In genomic region chr7:66080231-66080613, GRCm38 (mm10) we compare ENCODE assay signal across 8 mouse cellular contexts. TPM values are rescaled to one million over a fixed set of nuclear protein-coding genes. Genes with fewer than 3 reads are reported as not detected.
A peak's percentile ranks its signal among the peaks of the same experiment; 100 is the strongest.
DNase-seq lines count a peak whose midpoint lies in the region; ATAC-seq and TF ChIP-seq lines count a peak whose summit lies in the region.

No protein-coding gene starts in this region.

- DNase-seq in heart, postnatal 14 days = no peak
- DNase-seq in MEL (ENCODE audit: low read depth, low spot score) = peak; percentile 51
- DNase-seq in frontal cortex, adult 2 months (ENCODE audit: extremely low spot score in 1 of 2, low spot score in 1 of 2) = no peak
- no peak for DNase-seq in gastrocnemius, postnatal 10 days
- DNase-seq in adrenal gland, adult 18-20 months (ENCODE audit: low spot score in 2 of 2) = no peak

- peaks cover 5% of the 10 kb centered on the region for H3K79me2 ChIP-seq in MEL (ENCODE audit: control insufficient read depth, insufficient read depth, low read length, poor library complexity)

- H3K27me3 ChIP-seq in heart, embryonic 13.5 days (replicated peaks) = no peaks in the 10 kb centered on the region
- H3K27me3 ChIP-seq in MEL (ENCODE audit: control insufficient read depth in 1 of 2, insufficient read depth in 2 of 2, low read length in 2 of 2) = no peaks in the 10 kb centered on the region
- H3K27me3 ChIP-seq in forebrain, embryonic 15.5 days = no peaks in the 10 kb centered on the region
- no peaks in the 10 kb centered on the region for H3K27me3 ChIP-seq in liver, embryonic 16.5 days (ENCODE audit: control insufficient read depth, insufficient read depth, low read depth, low read length)

- peak overlapping the region; percentile 84 for H3K27ac ChIP-seq in heart, embryonic 13.5 days (replicated peaks)
- no peak overlapping the region; the same call in 1 of the 2 replicates for H3K27ac ChIP-seq in MEL (ENCODE audit: control insufficient read depth, low read depth, low read length)
- H3K27ac ChIP-seq in forebrain, embryonic 15.5 days (replicated peaks) = peak overlapping the region; percentile 75; the same call in 1 of the 2 replicates
- H3K27ac ChIP-seq in liver, embryonic 16.5 days (ENCODE audit: low read length) = no peak overlapping the region

- peak overlapping the region; percentile 90 for H3K9ac ChIP-seq in heart, embryonic 13.5 days
- H3K9ac ChIP-seq in MEL (ENCODE audit: control insufficient read depth, low read depth, low read length, poor library complexity, severe bottlenecking) = peak overlapping the region; percentile 76
- H3K9ac ChIP-seq in forebrain, embryonic 15.5 days (replicated peaks) = peak overlapping the region; percentile 77
- peak overlapping the region; percentile 78 for H3K9ac ChIP-seq in liver, embryonic 16.5 days (ENCODE audit: low read depth, low read length)

- WGBS in heart, embryonic 13.5 days = 43% methylated on average over 5 of the region's 5 CpGs
- WGBS in forebrain, embryonic 15.5 days = 40% methylated on average over 5 of the region's 5 CpGs
- WGBS in liver, embryonic 16.5 days (ENCODE audit: insufficient replicate concordance) = 29% methylated on average over 5 of the region's 5 CpGs

- H3K4me3 ChIP-seq in heart, embryonic 13.5 days = peak overlapping the region; percentile 88
- H3K4me3 ChIP-seq in MEL (ENCODE audit: control insufficient read depth in 1 of 2, insufficient read depth in 1 of 2, low read depth in 2 of 2, low read length in 2 of 2) = peak overlapping the region; percentile 78 to 84
- peak overlapping the region; percentile 68 for H3K4me3 ChIP-seq in forebrain, embryonic 15.5 days
- peak overlapping the region; percentile 85 for H3K4me3 ChIP-seq in liver, embryonic 16.5 days (ENCODE audit: low read depth, low read length)

- TF ChIP-seq RAD21 in MEL (IDR thresholded peaks at IDR 0.05; ENCODE audit: low read depth, low read length) = no peak

- H3K4me1 ChIP-seq in heart, embryonic 13.5 days = peaks cover 30% of the 10 kb centered on the region
- H3K4me1 ChIP-seq in MEL (ENCODE audit: control insufficient read depth in 1 of 2, insufficient read depth in 2 of 2, low read length in 2 of 2) = peaks cover 0 to 2% of the 10 kb centered on the region in 2 experiments; a peak in 1 of 4 replicates
- peaks cover 30% of the 10 kb centered on the region for H3K4me1 ChIP-seq in forebrain, embryonic 15.5 days
- peaks cover 19% of the 10 kb centered on the region for H3K4me1 ChIP-seq in liver, embryonic 16.5 days (ENCODE audit: control insufficient read depth, low read depth, low read length)

- TF ChIP-seq POLR2A in MEL (IDR thresholded peaks at IDR 0.05; ENCODE audit: control insufficient read depth in 1 of 2, insufficient read depth in 1 of 2, low read depth in 1 of 2, low read length in 2 of 2, poor library complexity in 1 of 2) = no peak

- no peak for ATAC-seq in heart, embryonic 13.5 days (ENCODE audit: extremely low read depth, insufficient number of reproducible peaks, low FRiP score, low TSS enrichment)
- no peak for ATAC-seq in forebrain, embryonic 15.5 days (replicated peaks)
- ATAC-seq in liver, embryonic 16.5 days (ENCODE audit: low read depth) = no peak

- H3K9me3 ChIP-seq in heart, embryonic 13.5 days = no peaks in the 10 kb centered on the region
- no peaks in the 10 kb centered on the region for H3K9me3 ChIP-seq in MEL (replicated peaks; ENCODE audit: insufficient read depth, low read length)
- H3K9me3 ChIP-seq in forebrain, embryonic 15.5 days = no peaks in the 10 kb centered on the region
- no peaks in the 10 kb centered on the region for H3K9me3 ChIP-seq in liver, embryonic 16.5 days (replicated peaks; ENCODE audit: control insufficient read depth, low read length)

- no peak; a peak in 1 of 6 replicates for TF ChIP-seq CTCF in MEL (IDR thresholded peaks at IDR 0.05 in 2 of 3, conservative IDR thresholded peaks at IDR 0.05 in 1 of 3; ENCODE audit: control insufficient read depth in 1 of 3, insufficient read depth in 1 of 3, low read depth in 2 of 3, low read length in 3 of 3, poor library complexity in 1 of 3, severe bottlenecking in 1 of 3)

- no peak for TF ChIP-seq EP300 in MEL (IDR thresholded peaks at IDR 0.05; ENCODE audit: low read depth in 1 of 2, low read length in 2 of 2)

- intact Hi-C loops in heart, postnatal 14 days (cut with DNase I) = no loop called here

- H3K4me2 ChIP-seq in heart, embryonic 13.5 days = peak overlapping the region; percentile 93
- H3K4me2 ChIP-seq in forebrain, embryonic 15.5 days (replicated peaks) = peak overlapping the region; percentile 80
- H3K4me2 ChIP-seq in liver, embryonic 16.5 days (ENCODE audit: low read depth, low read length) = peak overlapping the region; percentile 93

- peaks cover 60% of the 10 kb centered on the region for H3K36me3 ChIP-seq in heart, embryonic 13.5 days
- peaks cover 10 to 14% of the 10 kb centered on the region in 2 experiments for H3K36me3 ChIP-seq in MEL (ENCODE audit: control insufficient read depth in 1 of 2, insufficient read depth in 2 of 2, low read length in 2 of 2)
- peaks cover 41% of the 10 kb centered on the region for H3K36me3 ChIP-seq in forebrain, embryonic 15.5 days
- peaks cover 13% of the 10 kb centered on the region for H3K36me3 ChIP-seq in liver, embryonic 16.5 days (ENCODE audit: control insufficient read depth, insufficient read depth)

TF ChIP-seq in MEL, 35 proteins besides CTCF, POLR2A, EP300 and RAD21:
- TF ChIP-seq ZNF384 (IDR thresholded peaks at IDR 0.05; ENCODE audit: low read depth, low read length) (peak; percentile 74), MEF2A (IDR thresholded peaks at IDR 0.05; ENCODE audit: extremely low read depth, insufficient replicate concordance, low read depth, low read length, poor library complexity, severe bottlenecking) (no peak)

RNA-seq across cellular contexts. Expression of gene Selenos, which starts 0.8 kb away (rescaled TPM):
- polyA plus RNA-seq in heart, embryonic 13.5 days (2015; fragmentation: Nextera tagmentation; extraction: Ambion mirVana) = 66.1 and 74.9 TPM in 2 replicates
- 10 to 100 TPM; 28.4 to 29.6 TPM for total RNA-seq in heart, postnatal 14 days (2021)
- total RNA-seq in MEL (2012; rRNA removed) = 91.8 and 103 TPM in 2 replicates
- polyA plus RNA-seq in MEL (2012; ENCODE audit: insufficient read depth in 1 of 2, insufficient read length in 2 of 2, low read depth in 1 of 2, low replicate concordance in 2 of 2, missing spikeins in 1 of 2) = 10 to 100 TPM in 1 of 2 experiments, not detected in 1; 79.9 TPM
- 77.9 and 81.0 TPM in 2 replicates for polyA plus RNA-seq in forebrain, embryonic 15.5 days (2015; fragmentation: Nextera tagmentation; extraction: Ambion mirVana)
- polyA plus RNA-seq in liver, embryonic 16.5 days (2015; fragmentation: Nextera tagmentation; extraction: Ambion mirVana) = 68.0 and 70.3 TPM in 2 replicates
- polyA plus RNA-seq in frontal cortex, adult 2 months (2012; rRNA removed) = 81.5 and 83.9 TPM in 2 replicates
- total RNA-seq in gastrocnemius, postnatal 10 days (2021) = 10 to 100 TPM; 31.4 to 31.7 TPM
- total RNA-seq in adrenal gland, adult 18-20 months (2021) = 100 to 1,000 TPM in 1 of 2 experiments, 10 to 100 TPM in 1; 79.4 to 118 TPM

RNA-seq across cellular contexts. Expression of gene Snrpa1, which starts 21.4 kb away (rescaled TPM):
- 98.1 and 106 TPM in 2 replicates for polyA plus RNA-seq in heart, embryonic 13.5 days (2015; fragmentation: Nextera tagmentation; extraction: Ambion mirVana)
- total RNA-seq in heart, postnatal 14 days (2021) = 10 to 100 TPM; 19.1 to 21.1 TPM
- 188 and 227 TPM in 2 replicates for total RNA-seq in MEL (2012; rRNA removed)
- 100 to 1,000 TPM; 260 to 318 TPM for polyA plus RNA-seq in MEL (2012; ENCODE audit: insufficient read depth in 1 of 2, insufficient read length in 2 of 2, low read depth in 1 of 2, low replicate concordance in 2 of 2, missing spikeins in 1 of 2)
- polyA plus RNA-seq in forebrain, embryonic 15.5 days (2015; fragmentation: Nextera tagmentation; extraction: Ambion mirVana) = 147 and 156 TPM in 2 replicates
- polyA plus RNA-seq in liver, embryonic 16.5 days (2015; fragmentation: Nextera tagmentation; extraction: Ambion mirVana) = 65.7 and 75.6 TPM in 2 replicates
- 37.2 and 40.7 TPM in 2 replicates for polyA plus RNA-seq in frontal cortex, adult 2 months (2012; rRNA removed)
- 10 to 100 TPM; 26.0 to 26.6 TPM for total RNA-seq in gastrocnemius, postnatal 10 days (2021)
- 10 to 100 TPM; 33.8 to 37.2 TPM for total RNA-seq in adrenal gland, adult 18-20 months (2021)

RNA-seq across cellular contexts. Expression of gene Chsy1, which starts 29.1 kb away (rescaled TPM):
- 11.7 and 13.2 TPM in 2 replicates for polyA plus RNA-seq in heart, embryonic 13.5 days (2015; fragmentation: Nextera tagmentation; extraction: Ambion mirVana)
- 10 to 100 TPM; 20.2 to 21.5 TPM for total RNA-seq in heart, postnatal 14 days (2021)
- total RNA-seq in MEL (2012; rRNA removed) = 10.2 and 10.3 TPM in 2 replicates
- polyA plus RNA-seq in MEL (2012; ENCODE audit: insufficient read depth in 1 of 2, insufficient read length in 2 of 2, low read depth in 1 of 2, low replicate concordance in 2 of 2, missing spikeins in 1 of 2) = 1 to 10 TPM in 1 of 2 experiments, not detected in 1; 8.5 TPM
- 13.3 and 13.8 TPM in 2 replicates for polyA plus RNA-seq in forebrain, embryonic 15.5 days (2015; fragmentation: Nextera tagmentation; extraction: Ambion mirVana)
- 4.9 and 5.4 TPM in 2 replicates for polyA plus RNA-seq in liver, embryonic 16.5 days (2015; fragmentation: Nextera tagmentation; extraction: Ambion mirVana)
- polyA plus RNA-seq in frontal cortex, adult 2 months (2012; rRNA removed) = 10.4 TPM in 2 replicates
- total RNA-seq in gastrocnemius, postnatal 10 days (2021) = 10 to 100 TPM; 12.1 to 19.0 TPM
- total RNA-seq in adrenal gland, adult 18-20 months (2021) = 10 to 100 TPM; 15.1 to 17.4 TPM

RNA-seq across cellular contexts. Expression of gene Gm45213, which starts 36.8 kb away (rescaled TPM):
- not detected in 2 replicates for polyA plus RNA-seq in heart, embryonic 13.5 days (2015; fragmentation: Nextera tagmentation; extraction: Ambion mirVana)
- total RNA-seq in heart, postnatal 14 days (2021) = not detected
- not detected in 2 replicates for total RNA-seq in MEL (2012; rRNA removed)
- polyA plus RNA-seq in MEL (2012; ENCODE audit: insufficient read depth in 1 of 2, insufficient read length in 2 of 2, low read depth in 1 of 2, low replicate concordance in 2 of 2, missing spikeins in 1 of 2) = not detected
- not detected in 2 replicates for polyA plus RNA-seq in forebrain, embryonic 15.5 days (2015; fragmentation: Nextera tagmentation; extraction: Ambion mirVana)
- not detected in 2 replicates for polyA plus RNA-seq in liver, embryonic 16.5 days (2015; fragmentation: Nextera tagmentation; extraction: Ambion mirVana)
- not detected in 2 replicates for polyA plus RNA-seq in frontal cortex, adult 2 months (2012; rRNA removed)
- not detected for total RNA-seq in gastrocnemius, postnatal 10 days (2021)
- total RNA-seq in adrenal gland, adult 18-20 months (2021) = not detected

Comparison
In these comparisons a context has a peak if more than half of its experiments do, and no peak if none do; other contexts are left out.
1. H3K27ac ChIP-seq: peak in heart, embryonic 13.5 days (single experiment) and forebrain, embryonic 15.5 days (single experiment); none in MEL (single experiment) and liver, embryonic 16.5 days (single experiment).
2. Peak in every context shown above with its lines, with median percentiles within 50 percentile points of each other: H3K4me2 ChIP-seq, H3K4me3 ChIP-seq and H3K9ac ChIP-seq.